Mouse (Mus musculus) heart, postnatal 10 days (tissue): Measurements from ENCODE around the gene Slc12a5. TPM values are rescaled to one million over a fixed set of nuclear protein-coding genes. Genes with fewer than 3 reads are reported as not detected.

Experiments
- DNase-seq, 2 experiments: peaks; one replicate each; pipeline ENCODE4 v3.0.0; 2021
- intact Hi-C: fragments of 180-260 bp; cut with DNase I; formaldehyde crosslinking; loops from one replicate; pipeline ENCODE4 v1.15.1; 2025
- total RNA-seq, 2 experiments: library from RNA; stranded (reverse); gene quantifications; 2 replicates each; pipeline ENCODE4 v1.2.3; 2021

The Slc12a5 gene
- total RNA-seq: under 1 TPM; 0.72 to 0.79 TPM

GRCm38 (mm10) chr2:164960716-164961441, at the start of gene Slc12a5:
TSS of gene Slc12a5 (plus strand) at chr2:164960802.
- DNase-seq: peak; percentile 34 to 62
- intact Hi-C loops: loop anchor here (5.0 kb wide), 1 partner anchor 151 kb away; no protein-coding TSS in a partner anchor

- intact Hi-C loops: loop anchor here (2.0 kb wide), 1 partner anchor 79 kb away; the partner anchor contains the start of genes Ctsa and Neurl2
- peak; percentile 96 for DNase-seq
Measured at GRCm38 (mm10) chr2:164911086-164912048, 49.2 kb upstream of the Slc12a5 start, which contains the start of gene Zfp335. TSS of gene Zfp335 (minus strand) at chr2:164911757.

GRCm38 (mm10) chr2:164912151-164912550, 48.5 kb upstream of the Slc12a5 start:
- intact Hi-C loops: no loop called here
- DNase-seq: peak in 1 of 2 experiments; percentile 80

GRCm38 (mm10) chr2:164912749-164913427, 47.7 kb upstream of the Slc12a5 start:
- intact Hi-C loops: no loop called here
- no peak for DNase-seq

GRCm38 (mm10) chr2:164913428-164913786, 47.2 kb upstream of the Slc12a5 start:
- DNase-seq: peak; percentile 62
- intact Hi-C loops: no loop called here

- intact Hi-C loops: no loop called here
- no peak for DNase-seq
Measured at GRCm38 (mm10) chr2:164916820-164917219, 43.8 kb upstream of the Slc12a5 start.

- DNase-seq: no peak
- intact Hi-C loops: no loop called here
Measured at GRCm38 (mm10) chr2:164917371-164917770, 43.2 kb upstream of the Slc12a5 start.

GRCm38 (mm10) chr2:164918325-164918724, 42.3 kb upstream of the Slc12a5 start:
- intact Hi-C loops: no loop called here
- no peak for DNase-seq

- DNase-seq: no peak
- intact Hi-C loops: no loop called here
Measured at GRCm38 (mm10) chr2:164921984-164922383, 38.6 kb upstream of the Slc12a5 start.

GRCm38 (mm10) chr2:164923291-164923690, 37.3 kb upstream of the Slc12a5 start:
- intact Hi-C loops: no loop called here
- no peak for DNase-seq

GRCm38 (mm10) chr2:164924100-164924857, 36.3 kb upstream of the Slc12a5 start:
- peak; percentile 94 to 95 for DNase-seq
- intact Hi-C loops: loop anchor here (2.0 kb wide), 1 partner anchor 109 kb away; no protein-coding TSS in a partner anchor

GRCm38 (mm10) chr2:164930706-164931581, 29.7 kb upstream of the Slc12a5 start:
- peak; percentile 41 to 45 for DNase-seq
- intact Hi-C loops: no loop called here

GRCm38 (mm10) chr2:164933534-164933933, 27.1 kb upstream of the Slc12a5 start:
- DNase-seq: no peak
- intact Hi-C loops: no loop called here

- intact Hi-C loops: no loop called here
- no peak for DNase-seq
Measured at GRCm38 (mm10) chr2:164935991-164936390, 24.6 kb upstream of the Slc12a5 start.

GRCm38 (mm10) chr2:164938146-164939091, 22.2 kb upstream of the Slc12a5 start:
- DNase-seq: peak in 1 of 2 experiments; percentile 30
- intact Hi-C loops: no loop called here

- no peak for DNase-seq
- intact Hi-C loops: no loop called here
Measured at GRCm38 (mm10) chr2:164939106-164939505, 21.5 kb upstream of the Slc12a5 start.

GRCm38 (mm10) chr2:164940140-164940830, 20.3 kb upstream of the Slc12a5 start, which contains the start of gene Mmp9:
TSS of gene Mmp9 (plus strand) at chr2:164940780.
- intact Hi-C loops: no loop called here

More at GRCm38 (mm10) chr2:164940140-164940830, 20.3 kb upstream of the Slc12a5 start, which contains the start of gene Mmp9:
- DNase-seq: no peak
